Comparison of ENCODE assay signal across 23 mouse cellular contexts in the genomic region with DNA sequence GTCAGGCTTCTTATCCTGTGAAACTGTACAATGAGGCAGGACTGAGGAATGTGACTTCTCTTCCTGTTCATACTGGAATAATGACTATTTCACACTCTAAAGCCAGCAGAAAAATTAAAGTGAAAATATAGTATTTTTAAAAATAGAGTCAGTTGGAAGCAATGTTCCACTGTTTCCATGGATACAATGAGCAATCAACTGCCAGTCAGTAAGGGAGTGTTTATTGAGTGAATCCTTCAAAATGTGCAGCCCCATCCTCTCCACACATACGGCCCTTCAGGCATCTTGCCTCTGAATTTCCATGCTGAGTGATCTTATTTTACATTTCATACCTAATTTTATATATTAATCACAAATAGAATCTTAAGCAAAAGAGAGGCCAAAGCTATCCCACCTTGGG. TPM values are rescaled to one million over a fixed set of nuclear protein-coding genes. Genes with fewer than 3 reads are reported as not detected.
DNase-seq lines count a peak whose midpoint lies in the region; ATAC-seq lines count a peak whose summit lies in the region.
"Had no signal": no experiment of that assay in that cellular context is flagged by ENCODE, and none has a peak within 500 bp of the region (broad histone marks: within the 10 kb centered on the region; RNA-seq: fewer than 3 reads in every experiment).

No protein-coding gene starts in this region.

- ATAC-seq in frontal cortex, adult (ENCODE audit: low TSS enrichment) = peak; percentile 41; the same call in 1 of the 2 replicates
- 0 out of 2 replicates have a peak, but pooled peaks have one; percentile 58 for ATAC-seq in midbrain, embryonic 16.5 days
- ATAC-seq in midbrain, embryonic 11.5 days (ENCODE audit: low FRiP score) = no peak
- ATAC-seq in megakaryocyte progenitor cell, adult 5-6 weeks (replicated peaks; ENCODE audit: poor library complexity) = no peak
- ATAC-seq: activated CD4-positive, CD25-positive, alpha-beta regulatory T cell, adult 4 months; forebrain, embryonic 13.5 days; hindbrain, embryonic 16.5 days; Patski had no signal

- H3K4me3 ChIP-seq in midbrain, embryonic 16.5 days (ENCODE audit: low read depth, low read length) = no peak overlapping the region
- no peak overlapping the region for H3K4me3 ChIP-seq in midbrain, embryonic 11.5 days (ENCODE audit: low read depth, low read length)
- H3K4me3 ChIP-seq: embryonic facial prominence, embryonic 13.5 days; forebrain, embryonic 13.5 days; gastrocnemius, adult 2 months; heart, embryonic 13.5 days had no signal

- DNase-seq in frontal cortex, postnatal 36 days (ENCODE audit: low spot score in 2 of 2) = no peak
- peak; percentile 35 for DNase-seq in layer of hippocampus, adult 9-10 months (ENCODE audit: low spot score)
- DNase-seq in layer of hippocampus, postnatal 10 days (ENCODE audit: low spot score in 2 of 2) = no peak
- no peak for DNase-seq in midbrain, embryonic 11.5 days (ENCODE audit: low spot score, missing footprints)
- peak; percentile 10 for DNase-seq in brain, embryonic 18.5 days (ENCODE audit: low read depth, low spot score)
- DNase-seq: adrenal gland, postnatal 14 days; cerebellum, adult 11-12 months; cerebellum, adult 9-11 months; cerebellum, postnatal 36 days; gastrocnemius, adult 2 months; gastrocnemius, postnatal 36 days; heart, adult 11 months; heart, postnatal 36 days had no signal

- H3K27me3 ChIP-seq in midbrain, embryonic 16.5 days (ENCODE audit: control insufficient read depth, insufficient read depth, low read depth, low read length) = no peaks in the 10 kb centered on the region
- no peaks in the 10 kb centered on the region for H3K27me3 ChIP-seq in midbrain, embryonic 11.5 days (ENCODE audit: control insufficient read depth, insufficient read depth, low read length)
- H3K27me3 ChIP-seq: CH12.LX; embryonic facial prominence, embryonic 13.5 days; forebrain, embryonic 13.5 days; heart, embryonic 13.5 days; Patski had no signal

- no peak overlapping the region for H3K9ac ChIP-seq in midbrain, embryonic 16.5 days (ENCODE audit: low read depth, low read length)
- H3K9ac ChIP-seq in midbrain, embryonic 11.5 days (ENCODE audit: low read length) = no peak overlapping the region
- H3K9ac ChIP-seq: embryonic facial prominence, embryonic 13.5 days; forebrain, embryonic 13.5 days; heart, embryonic 13.5 days had no signal

- no peak overlapping the region for H3K27ac ChIP-seq in midbrain, embryonic 16.5 days (ENCODE audit: low read length)
- no peak overlapping the region for H3K27ac ChIP-seq in midbrain, embryonic 11.5 days (ENCODE audit: low read depth, low read length)
- H3K27ac ChIP-seq: embryonic facial prominence, embryonic 13.5 days; forebrain, embryonic 13.5 days; gastrocnemius, adult 2 months; heart, embryonic 13.5 days had no signal

- H3K4me2 ChIP-seq in midbrain, embryonic 16.5 days (ENCODE audit: low read length) = no peak overlapping the region
- H3K4me2 ChIP-seq in midbrain, embryonic 11.5 days = no peak overlapping the region
- H3K4me2 ChIP-seq: embryonic facial prominence, embryonic 13.5 days; forebrain, embryonic 13.5 days; heart, embryonic 13.5 days had no signal

- H3K4me1 ChIP-seq in midbrain, embryonic 16.5 days (ENCODE audit: control insufficient read depth, insufficient read depth, low read length) = no peaks in the 10 kb centered on the region
- no peaks in the 10 kb centered on the region for H3K4me1 ChIP-seq in midbrain, embryonic 11.5 days (ENCODE audit: control insufficient read depth, insufficient read depth, low read length)
- H3K4me1 ChIP-seq: embryonic facial prominence, embryonic 13.5 days; forebrain, embryonic 13.5 days; heart, embryonic 13.5 days had no signal

- WGBS in midbrain, embryonic 16.5 days = 66% methylated on average over 1 of the region's 1 CpGs
- WGBS in midbrain, embryonic 11.5 days = 85% methylated on average over 1 of the region's 1 CpGs

- H3K36me3 ChIP-seq in midbrain, embryonic 16.5 days (ENCODE audit: control insufficient read depth, insufficient read depth, low read length) = no peaks in the 10 kb centered on the region
- H3K36me3 ChIP-seq in midbrain, embryonic 11.5 days (ENCODE audit: control insufficient read depth, insufficient read depth, low read length) = no peaks in the 10 kb centered on the region
- H3K36me3 ChIP-seq: embryonic facial prominence, embryonic 13.5 days; heart, embryonic 13.5 days had no signal

- no peaks in the 10 kb centered on the region for H3K9me3 ChIP-seq in midbrain, embryonic 16.5 days (replicated peaks; ENCODE audit: control insufficient read depth, low read length, poor library complexity, severe bottlenecking)
- H3K9me3 ChIP-seq in midbrain, embryonic 11.5 days (ENCODE audit: control insufficient read depth, low read length) = no peaks in the 10 kb centered on the region
- H3K9me3 ChIP-seq: embryonic facial prominence, embryonic 13.5 days; forebrain, embryonic 13.5 days; heart, embryonic 13.5 days had no signal

RNA-seq across cellular contexts. Expression of a gene that starts 58.3 kb away (rescaled TPM):
- total RNA-seq in layer of hippocampus, postnatal 10 days (2021) = 10 to 100 TPM; 77.4 to 81.6 TPM
- polyA plus RNA-seq in midbrain, embryonic 16.5 days (2015; fragmentation: Nextera tagmentation; extraction: Ambion mirVana) = 42.9 and 44.9 TPM in 2 replicates
- polyA plus RNA-seq in midbrain, embryonic 11.5 days (2014; fragmentation: Nextera tagmentation; extraction: Ambion mirVana) = 4.9 and 6.0 TPM in 2 replicates
- not detected in 2 replicates for total RNA-seq in megakaryocyte progenitor cell, adult 5-6 weeks (2015)
- total RNA-seq in megakaryocyte progenitor cell, adult 5-6 weeks (2017) = not detected in 2 replicates
- polyA plus RNA-seq: activated CD4-positive, CD25-positive, alpha-beta regulatory T cell, adult 4 months had no signal

Comparison
In these comparisons a context has a peak if more than half of its experiments do, and no peak if none do; other contexts are left out.
1. ATAC-seq: peak in frontal cortex, adult (single experiment) and midbrain, embryonic 16.5 days (single experiment); none in midbrain, embryonic 11.5 days (single experiment) and megakaryocyte progenitor cell, adult 5-6 weeks (single experiment).
2. DNase-seq: peak in layer of hippocampus, adult 9-10 months (single experiment) and brain, embryonic 18.5 days (single experiment); none in frontal cortex, postnatal 36 days (0 of 2), layer of hippocampus, postnatal 10 days (0 of 2) and midbrain, embryonic 11.5 days (single experiment).
3. RNA of a gene that starts 58.3 kb away (total RNA-seq): 77.4 to 81.6 TPM in layer of hippocampus, postnatal 10 days; not detected in megakaryocyte progenitor cell, adult 5-6 weeks; every median in the first group is over 10 times any median in the second.